Mouse (Mus musculus): ENCODE results near the gene B3galnt2.
"Not testable (repeated sequence)": the region's sequence is repeated elsewhere in the genome, so short reads cannot be mapped to it uniquely, and the experiment has no call there.

B3galnt2 gene

DNA sequence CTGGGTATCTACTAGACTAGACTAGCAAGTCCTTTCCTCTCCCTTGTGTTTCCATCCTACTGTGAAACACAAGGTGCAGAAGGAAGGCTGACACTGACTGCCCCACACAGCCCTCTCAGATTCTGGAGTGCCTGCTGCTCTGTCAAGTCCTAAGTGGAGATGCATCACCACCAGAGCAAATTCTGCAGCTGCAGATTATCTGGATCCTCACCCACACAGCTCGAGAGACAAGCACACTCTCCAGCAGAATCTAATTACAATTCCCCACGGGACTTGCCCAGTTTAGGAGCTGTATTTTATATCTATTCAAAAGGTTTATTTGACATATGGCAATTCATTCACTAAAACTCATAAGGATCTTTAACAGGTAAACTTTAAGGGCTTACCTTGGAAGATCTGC is 51.8 kb downstream of the B3galnt2 start:
- no peak for DNase-seq (ENCODE audit: low read depth)

- no peak for DNase-seq (ENCODE audit: low read depth)
These were observed 57.3 kb downstream of the B3galnt2 start for GRCm38 (mm10) chr13:14011454-14011995.

GRCm38 (mm10) chr13:14014001-14014400 is 59.7 kb downstream of the B3galnt2 start:
- no peak for DNase-seq (ENCODE audit: low read depth)

DNA sequence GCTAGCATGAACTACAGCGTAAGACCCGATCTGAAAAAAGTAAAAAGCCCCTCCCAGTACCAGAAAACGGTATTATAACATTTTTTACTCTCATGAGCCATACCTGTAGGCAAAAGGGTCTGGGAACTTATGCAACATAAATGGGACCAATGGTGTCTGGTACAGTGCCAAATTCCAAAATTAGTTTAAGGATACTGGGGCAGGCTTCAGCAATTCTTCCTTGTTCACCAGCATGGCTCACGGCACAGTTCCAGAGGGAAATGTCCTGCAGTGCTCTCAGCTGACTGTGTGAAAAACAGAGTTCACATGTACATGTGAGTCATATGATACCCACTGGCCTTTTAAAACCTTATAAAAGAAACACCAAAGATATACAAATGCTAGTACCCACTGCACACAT is 60.3 kb downstream of the B3galnt2 start:
- DNase-seq (ENCODE audit: low read depth), result peak; percentile 7

DNA sequence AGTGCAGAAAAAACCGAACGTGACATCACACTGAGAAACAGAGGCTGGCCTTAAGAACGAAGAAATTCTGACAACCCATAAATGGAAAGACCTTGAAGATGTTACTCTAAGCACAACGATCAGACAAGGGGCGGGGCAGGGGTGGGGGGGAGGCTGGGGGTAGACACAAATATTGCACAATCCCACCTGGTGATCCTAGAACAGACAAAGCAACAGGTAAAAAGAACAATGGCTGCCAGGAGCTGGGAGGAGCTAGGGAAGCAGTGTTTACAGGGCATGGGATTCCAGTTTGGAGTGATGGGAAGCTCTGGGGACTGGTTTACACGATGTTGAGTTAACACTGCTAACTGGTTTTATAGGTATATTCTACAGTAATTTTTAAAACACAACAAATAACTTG is 61.3 kb downstream of the B3galnt2 start:
- no peak for DNase-seq (ENCODE audit: low read depth)

- DNase-seq (ENCODE audit: low read depth), result no peak
These were observed 64.0 kb downstream of the B3galnt2 start for GRCm38 (mm10) chr13:14018283-14018682.

- DNase-seq (ENCODE audit: low read depth), result no peak
These were observed 64.6 kb downstream of the B3galnt2 start for GRCm38 (mm10) chr13:14018852-14019251.

- not testable (repeated sequence) for DNase-seq (ENCODE audit: low read depth)
These were observed 67.1 kb downstream of the B3galnt2 start for GRCm38 (mm10) chr13:14021417-14021816.

- no peak for DNase-seq (ENCODE audit: low read depth)
These were observed 71.3 kb downstream of the B3galnt2 start for GRCm38 (mm10) chr13:14025554-14025953.

DNA sequence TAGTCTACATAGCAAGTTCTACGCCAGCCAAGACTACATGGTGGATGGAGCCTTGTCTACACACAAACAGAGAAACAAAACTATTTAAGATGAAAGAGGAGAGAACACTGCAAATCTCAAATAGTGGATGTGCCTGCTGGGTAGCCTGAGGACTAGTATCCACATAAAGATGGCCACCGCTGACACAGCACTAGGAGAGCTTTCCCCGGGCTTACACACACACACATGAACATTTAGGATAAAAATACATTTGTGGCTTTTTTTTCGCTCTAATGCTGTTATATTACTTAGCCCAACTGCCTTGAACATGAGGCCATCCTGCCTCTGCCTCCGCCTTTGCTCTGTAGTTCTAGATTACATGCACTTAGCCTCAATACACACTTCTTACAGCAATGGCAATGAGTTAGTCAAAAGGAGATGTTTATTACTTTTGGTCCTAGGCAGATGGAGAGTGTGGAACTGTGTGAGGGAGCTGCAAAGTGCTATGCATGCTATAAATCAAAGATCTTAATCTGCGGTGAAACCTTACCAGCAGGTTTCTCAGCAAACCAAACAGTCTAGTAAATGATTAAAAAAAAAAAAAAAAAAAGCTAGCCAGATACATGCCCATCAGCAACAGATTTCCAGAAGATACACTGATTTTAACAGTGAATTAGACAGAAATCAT is 72.0 kb downstream of the B3galnt2 start:
- no peak for DNase-seq (ENCODE audit: low read depth)

DNA sequence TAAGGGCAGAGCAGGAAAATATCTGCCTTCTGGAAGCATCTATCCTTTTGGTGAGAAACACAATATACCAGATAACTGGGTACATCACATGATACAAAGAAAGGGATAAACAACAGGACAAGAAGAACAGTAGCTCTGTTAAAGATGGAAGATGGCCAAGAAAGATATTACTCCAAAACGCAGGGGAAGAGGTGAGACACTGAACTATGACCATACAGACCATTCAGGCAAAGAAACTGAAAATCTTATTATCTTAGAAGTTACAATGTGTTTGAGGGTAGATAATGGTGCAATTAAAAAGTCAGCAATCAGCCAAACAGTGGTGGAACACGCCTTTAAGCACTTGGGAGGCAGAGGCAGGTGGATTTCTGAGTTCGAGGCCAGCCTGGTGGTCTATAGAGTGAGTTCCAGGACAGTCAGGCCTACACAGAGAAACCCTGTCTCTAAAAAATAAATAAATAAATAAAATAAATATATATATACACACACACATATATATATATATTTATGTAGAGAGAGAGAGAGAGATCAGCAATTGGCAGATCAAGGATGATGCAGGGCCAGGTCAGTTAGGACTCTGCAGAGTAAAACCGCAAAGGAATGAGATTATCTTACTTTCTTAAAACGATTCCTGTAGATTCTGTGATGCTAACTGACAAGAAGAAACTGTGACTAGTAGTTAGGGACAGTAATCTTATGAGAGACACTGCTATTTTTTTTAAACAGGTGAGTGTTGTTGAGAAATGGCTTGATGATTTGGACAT is 79.2 kb downstream of the B3galnt2 start:
- DNase-seq (ENCODE audit: low read depth), result no peak

- DNase-seq (ENCODE audit: low read depth), result peak; percentile 41
These were observed 79.7 kb downstream of the B3galnt2 start for GRCm38 (mm10) chr13:14034073-14034348.

DNA sequence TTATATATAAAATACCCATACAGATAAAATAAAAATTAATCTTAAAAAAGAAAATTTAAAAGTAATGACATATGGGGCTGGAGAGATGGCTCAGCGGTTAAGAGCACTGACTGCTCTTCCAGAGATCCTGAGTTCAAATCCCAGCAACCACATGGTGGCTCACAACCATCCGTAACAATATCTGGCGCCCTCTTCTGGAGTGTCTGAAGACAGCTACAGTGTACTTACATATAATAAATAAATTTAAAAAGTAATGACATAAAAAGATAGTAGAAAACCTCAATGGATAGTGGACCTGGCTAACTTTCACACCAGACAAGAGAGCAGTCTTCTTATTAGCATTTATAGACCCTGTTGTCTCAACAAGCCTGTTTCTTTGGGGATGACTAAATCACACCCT is 81.1 kb downstream of the B3galnt2 start:
- not testable (repeated sequence) for DNase-seq (ENCODE audit: low read depth)

DNA sequence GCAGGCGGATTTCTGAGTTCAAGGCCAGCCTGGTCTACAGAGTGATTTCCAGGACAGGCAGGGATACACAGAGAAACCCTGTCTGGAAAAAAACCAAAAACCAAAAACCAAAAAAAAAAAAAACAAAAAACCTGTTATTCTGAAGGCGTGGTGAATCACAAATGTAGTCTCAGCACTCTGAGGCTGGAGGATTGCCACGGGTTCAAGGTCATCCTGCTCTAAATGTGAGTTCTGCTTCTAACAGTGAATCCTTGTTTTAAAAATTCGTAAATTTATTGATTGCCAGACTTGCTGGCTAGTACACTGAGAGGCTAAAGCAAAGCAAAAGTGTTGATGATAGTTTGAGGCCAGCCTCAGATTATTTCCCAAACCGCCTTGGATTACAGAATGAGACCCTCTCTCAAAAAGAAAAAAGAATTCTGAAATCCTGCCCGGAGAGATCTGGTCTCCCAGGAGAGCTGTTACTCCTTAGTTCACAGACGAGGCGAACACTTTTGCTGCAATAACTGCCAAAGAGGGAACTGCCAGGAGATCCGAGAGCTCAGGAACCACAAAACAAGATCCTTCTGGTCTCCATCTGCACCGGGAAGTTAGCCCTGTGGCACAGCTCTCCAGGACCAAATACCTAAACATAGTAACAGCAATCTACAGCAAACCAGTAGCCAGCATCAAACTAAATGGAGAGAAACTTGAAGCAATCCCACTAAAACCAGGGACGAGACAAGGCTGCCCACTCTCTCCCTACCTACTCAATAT is 81.8 kb downstream of the B3galnt2 start:
- peak; percentile 29 for DNase-seq (ENCODE audit: low read depth)

DNA sequence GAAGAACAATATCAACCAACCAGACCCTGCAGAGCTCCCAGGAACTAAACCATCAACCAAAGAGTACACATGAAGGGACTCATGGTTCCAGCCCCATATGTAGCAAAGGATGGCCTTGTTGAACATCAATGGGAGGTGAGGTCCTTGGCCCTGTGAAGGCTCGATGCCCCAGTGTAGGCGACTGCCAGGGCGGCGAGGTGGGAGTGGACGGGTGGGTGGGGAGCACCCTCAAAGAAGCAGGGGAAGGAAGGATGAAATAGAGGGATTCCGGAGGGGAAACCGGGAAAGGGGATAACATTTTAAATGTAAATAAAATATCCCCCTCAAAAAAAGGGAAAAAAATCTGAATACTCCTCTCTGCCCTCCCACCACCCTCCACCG is 84.6 kb downstream of the B3galnt2 start:
- DNase-seq (ENCODE audit: low read depth), result peak; percentile 22

- peak; percentile 92 for DNase-seq (ENCODE audit: low read depth)
These were observed 85.2 kb downstream of the B3galnt2 start, which contains the start of gene Tbce for GRCm38 (mm10) chr13:14039292-14039965. Gene Tbce, minus strand, starts transcription at chr13:14039638.

- DNase-seq (ENCODE audit: low read depth), result peak; percentile 57
These were observed 85.9 kb downstream of the B3galnt2 start for GRCm38 (mm10) chr13:14040186-14040585.

GRCm38 (mm10) chr13:14043851-14044250 is 89.6 kb downstream of the B3galnt2 start:
- DNase-seq (ENCODE audit: low read depth), result no peak

- DNase-seq (ENCODE audit: low read depth), result no peak
These were observed 90.3 kb downstream of the B3galnt2 start for GRCm38 (mm10) chr13:14044521-14044920.

Measured in NIH3T3 (cell line).